Mouse (Mus musculus): ENCODE data around the gene Upp2.

The Upp2 gene

DNA sequence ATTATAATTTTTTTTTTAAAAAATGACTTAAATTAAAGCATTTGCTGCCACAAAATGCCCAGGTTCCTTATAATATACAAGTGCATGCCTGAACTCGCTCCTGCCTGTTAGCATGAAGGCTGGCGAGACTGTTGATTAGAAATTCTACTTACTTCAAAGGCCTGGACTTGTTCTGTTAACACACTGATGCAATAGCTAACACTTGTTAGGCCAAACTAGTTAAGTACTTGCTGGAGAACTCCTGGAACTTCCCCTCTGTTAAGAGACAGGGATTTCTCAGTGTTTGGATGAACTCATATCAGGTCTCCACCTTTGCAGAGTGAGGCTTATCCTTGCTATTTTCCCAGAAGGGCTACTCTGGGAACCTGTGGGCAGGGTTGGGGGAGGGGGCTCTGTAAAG lies 105.4 kb downstream of the Upp2 start:
- no peak for DNase-seq (ENCODE audit: low read depth, low spot score)

DNA sequence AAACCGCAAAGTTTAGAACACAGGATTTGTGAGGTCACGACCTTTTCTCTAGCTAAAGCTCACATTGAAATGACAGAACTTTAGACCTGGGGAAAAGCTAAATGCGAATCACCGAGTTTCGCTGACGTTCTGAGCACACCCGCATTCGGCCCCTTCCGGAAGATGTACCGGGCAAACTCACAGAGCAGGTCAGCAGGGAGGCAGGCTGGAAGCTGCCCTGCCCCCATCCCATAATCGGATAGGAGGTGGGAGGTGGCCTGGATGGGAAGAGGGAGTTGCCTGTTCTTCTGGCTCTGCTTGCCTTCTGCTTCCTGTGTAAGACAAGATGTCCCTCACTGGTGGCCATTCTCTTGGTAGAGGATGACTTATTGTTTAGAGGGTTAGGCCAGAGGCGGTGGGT lies 112.9 kb downstream of the Upp2 start:
- DNase-seq (ENCODE audit: low read depth, low spot score): no peak

DNA sequence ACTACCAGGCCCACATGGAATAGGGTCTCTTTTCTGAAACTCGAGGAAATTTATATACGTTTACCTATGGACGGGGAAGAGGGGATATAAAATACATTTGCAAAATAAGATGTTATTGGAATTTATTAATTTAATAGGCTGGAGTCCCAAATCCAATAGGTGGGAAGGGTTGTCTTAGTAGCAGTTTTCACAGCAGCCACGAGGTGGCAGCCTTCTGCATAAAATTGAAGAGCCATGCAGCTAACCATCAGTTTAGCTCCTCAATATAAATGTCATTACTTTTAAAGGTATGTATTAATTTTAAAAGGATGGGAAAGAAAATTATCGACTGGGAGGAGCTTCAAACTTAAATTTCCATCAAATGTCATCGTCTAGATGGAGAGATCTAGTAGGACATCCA lies 113.7 kb downstream of the Upp2 start:
- DNase-seq (ENCODE audit: low read depth, low spot score): peak; percentile 70

DNA sequence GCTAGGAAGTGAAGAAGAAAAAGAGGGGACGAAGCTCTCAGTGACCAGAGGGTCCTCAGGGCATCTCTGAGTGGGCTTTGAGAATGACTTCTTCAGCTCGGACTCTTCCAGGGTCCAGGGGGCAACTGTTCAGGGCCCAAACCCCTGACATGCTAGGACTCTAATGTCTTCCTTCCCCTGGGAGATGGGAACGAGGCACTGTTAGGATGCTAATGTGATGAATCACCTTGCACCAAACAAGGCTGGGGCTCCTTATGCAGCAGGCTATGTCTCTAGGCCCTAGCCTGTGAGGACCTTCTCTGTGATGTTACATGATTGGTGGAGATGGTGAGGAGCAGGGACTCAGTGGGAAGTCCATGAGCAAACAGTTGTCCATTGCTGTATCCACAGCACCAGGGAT lies 114.3 kb downstream of the Upp2 start:
- no peak for DNase-seq (ENCODE audit: low read depth, low spot score)

DNA sequence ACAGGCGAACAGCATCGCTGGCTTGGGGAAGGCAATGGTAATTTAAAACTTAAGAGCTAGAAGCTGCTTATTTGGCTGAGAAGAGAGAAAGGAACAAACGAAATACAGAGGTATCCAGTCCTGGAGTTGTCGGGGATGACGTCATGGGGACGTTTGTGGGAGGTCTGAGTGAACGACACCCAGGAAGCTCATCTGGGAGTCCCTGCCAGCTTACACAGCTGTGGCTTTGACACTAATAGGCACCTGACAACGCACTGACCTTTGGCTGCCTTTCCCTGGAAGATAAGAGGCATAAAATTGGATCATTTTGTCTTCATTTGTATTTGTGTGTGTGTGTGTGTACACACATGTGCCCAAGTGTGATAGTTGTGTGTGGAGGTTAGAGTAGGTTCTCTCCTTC lies 130.4 kb downstream of the Upp2 start:
- DNase-seq (ENCODE audit: low read depth, low spot score): no peak

DNA sequence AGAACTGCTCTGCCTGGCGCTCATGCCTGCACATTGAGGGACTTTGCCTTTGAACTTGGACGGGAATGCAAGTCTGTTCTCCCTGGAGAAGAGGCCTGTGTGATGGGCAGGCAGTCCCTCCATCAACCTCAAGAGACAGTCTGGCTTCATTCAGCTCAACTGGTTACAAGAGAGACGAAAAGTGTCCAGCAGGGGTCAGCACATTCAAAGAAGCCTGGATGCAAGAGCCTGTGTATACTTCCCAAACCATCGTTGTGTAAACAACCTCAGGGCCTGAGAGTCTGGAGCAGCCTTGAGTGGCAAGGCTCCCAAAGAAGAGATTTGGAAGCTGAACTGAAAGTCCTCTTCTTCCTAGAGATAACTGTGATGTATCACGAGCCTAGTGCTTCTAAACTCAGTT lies 132.8 kb downstream of the Upp2 start:
- DNase-seq (ENCODE audit: low read depth, low spot score): peak; percentile 83

DNA sequence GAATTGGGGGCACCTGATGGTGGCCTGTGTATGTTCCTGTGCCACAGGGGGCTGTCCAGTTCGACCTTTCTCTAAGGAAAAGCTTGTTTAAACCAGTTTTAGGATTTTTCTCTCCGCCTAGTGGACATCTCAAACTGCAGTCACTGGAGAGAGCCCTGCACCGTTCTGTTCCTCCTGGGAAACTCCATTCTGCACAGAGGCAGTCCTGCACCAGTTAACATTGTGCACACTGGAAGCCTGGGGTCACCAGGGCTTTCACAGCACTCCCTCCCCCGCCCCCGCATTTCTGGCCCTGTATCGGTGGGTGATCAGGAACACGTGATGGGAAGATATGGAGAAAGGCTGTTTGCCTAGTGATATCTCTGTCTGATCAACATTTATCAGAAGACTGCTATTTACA lies 133.3 kb downstream of the Upp2 start:
- DNase-seq (ENCODE audit: low read depth, low spot score): no peak

DNA sequence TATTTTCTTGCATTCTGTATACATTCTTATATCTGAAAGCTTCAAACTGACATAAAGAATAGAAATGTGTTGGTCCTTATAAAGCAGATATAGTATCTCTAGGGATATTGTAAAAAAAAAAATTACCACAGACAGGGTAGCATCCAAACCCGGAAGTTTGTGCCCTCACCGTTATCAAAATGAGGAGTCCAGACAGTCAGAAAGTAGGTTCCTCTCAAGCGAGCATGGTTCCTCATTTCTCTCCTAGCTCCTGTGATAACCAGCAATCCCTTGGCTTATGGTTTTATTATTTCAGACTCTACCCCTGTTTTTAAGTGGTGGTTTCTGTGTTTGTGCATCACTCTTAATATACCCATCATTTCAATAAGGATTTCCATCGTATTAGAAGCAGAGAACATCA lies 134.5 kb downstream of the Upp2 start:
- DNase-seq (ENCODE audit: low read depth, low spot score): no peak

DNA sequence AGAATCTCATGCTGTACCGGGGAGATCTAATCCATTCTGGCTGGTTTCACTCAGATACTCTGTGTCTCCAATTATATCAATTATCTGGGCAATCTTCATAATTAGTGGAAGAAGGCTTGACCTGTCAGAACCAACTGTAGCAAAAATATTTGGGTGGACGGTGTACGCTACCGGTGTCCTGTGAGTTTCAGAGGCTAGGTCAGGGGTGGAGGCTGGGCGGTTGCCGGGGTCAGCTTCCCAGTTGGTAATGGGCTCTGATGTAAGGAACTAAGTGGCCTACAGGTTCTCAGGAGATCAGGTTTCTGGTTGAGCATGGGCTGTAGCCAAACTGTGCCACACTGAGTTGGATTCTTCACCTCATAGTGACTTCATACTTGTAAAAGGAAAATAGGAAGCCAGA lies 136.1 kb downstream of the Upp2 start:
- DNase-seq (ENCODE audit: low read depth, low spot score): no peak

DNA sequence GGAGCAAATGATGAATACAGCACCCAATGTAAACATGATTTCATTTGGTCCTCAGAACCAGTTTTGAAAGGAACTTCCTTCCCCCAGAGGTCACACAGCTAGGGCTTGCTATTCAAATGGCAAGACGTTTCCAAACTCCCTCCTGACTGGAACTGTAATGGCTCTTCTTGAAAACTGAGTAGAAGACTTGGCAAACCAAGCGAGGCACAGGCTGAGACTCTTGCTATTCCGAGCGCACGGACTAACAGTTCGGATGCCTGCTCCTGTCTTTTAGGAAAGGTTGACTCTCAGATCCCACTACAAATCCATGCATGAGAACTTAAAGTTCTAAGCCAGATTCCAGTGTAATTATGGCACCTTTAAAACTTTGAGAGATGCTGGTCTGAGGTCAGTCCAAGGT lies 136.5 kb downstream of the Upp2 start:
- no peak for DNase-seq (ENCODE audit: low read depth, low spot score)

DNA sequence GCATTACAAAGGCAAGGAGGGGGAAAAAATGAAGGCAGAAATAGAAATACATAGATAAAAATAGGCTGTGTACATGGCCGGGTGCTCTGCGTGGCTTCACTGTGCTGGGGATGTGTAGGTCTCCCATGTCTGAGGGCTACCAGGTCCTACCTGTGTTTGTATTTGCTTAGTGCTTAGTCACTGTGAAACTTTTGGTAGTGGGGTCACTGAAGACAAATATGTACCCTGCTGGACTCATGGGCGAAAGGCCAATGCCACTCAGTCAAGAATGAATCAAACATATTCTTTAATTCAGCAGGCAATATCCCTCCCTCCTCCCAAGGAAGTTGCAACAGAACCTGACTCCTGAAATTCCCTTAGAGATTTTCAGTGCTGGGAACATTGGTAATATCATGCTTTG lies 137.5 kb downstream of the Upp2 start:
- no peak for DNase-seq (ENCODE audit: low read depth, low spot score)

DNA sequence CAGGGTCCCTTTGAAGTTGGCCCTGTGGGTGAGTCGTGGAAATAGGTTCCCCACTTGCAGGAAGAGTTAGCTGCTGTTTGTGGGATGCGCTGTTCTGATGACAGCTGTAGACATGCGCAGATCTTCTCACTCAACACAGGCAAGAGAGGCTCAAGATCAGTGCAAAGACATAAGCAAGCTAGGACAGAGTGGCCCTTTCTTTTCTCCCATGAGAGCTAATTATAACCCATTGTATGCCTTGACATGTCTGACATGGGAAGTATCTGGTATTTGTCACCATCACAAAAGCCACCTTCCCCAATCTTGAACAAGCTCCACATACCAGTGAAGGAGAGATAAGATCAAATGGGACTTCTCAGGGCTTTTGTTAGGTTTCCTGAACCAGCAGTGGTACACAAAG lies 140.6 kb downstream of the Upp2 start:
- no peak for DNase-seq (ENCODE audit: low read depth, low spot score)

DNA sequence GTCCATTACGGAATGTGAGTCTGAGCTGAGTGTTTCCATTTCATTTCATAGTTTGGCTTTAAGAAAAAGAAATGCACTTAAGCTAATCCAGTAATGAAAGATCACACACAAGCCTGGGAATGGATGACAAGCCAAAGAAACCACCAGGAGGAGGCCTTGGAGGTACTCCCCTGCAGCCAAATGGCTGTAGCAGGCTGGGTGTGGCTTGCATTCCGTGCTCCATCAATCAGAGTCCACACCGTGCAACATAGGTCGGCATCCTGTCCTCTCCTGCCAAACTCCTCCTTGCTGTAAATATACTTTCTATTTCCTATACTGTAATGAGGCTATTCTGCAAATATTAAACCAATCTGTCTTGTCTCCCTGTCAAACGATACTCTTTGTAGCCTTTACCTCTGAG lies 143.1 kb downstream of the Upp2 start:
- no peak for DNase-seq (ENCODE audit: low read depth, low spot score)

DNA sequence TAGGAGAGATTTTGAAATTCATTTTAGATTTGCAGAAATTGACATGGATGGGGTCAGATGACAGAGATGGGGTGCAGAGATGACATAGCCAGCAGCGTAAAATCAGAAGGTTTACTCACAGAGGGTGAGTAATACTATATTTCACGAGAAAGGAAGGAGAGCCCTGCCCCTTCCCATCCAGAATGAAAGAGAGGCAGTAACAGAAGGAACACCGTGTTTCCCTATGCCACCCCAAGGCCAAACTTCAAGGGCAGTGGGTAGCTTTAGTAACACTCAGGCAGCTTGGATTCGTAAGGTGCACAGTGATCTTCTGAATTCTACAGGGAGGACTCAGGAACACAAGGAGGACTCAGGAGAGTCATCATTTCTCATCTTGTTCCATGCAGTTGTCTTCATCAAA lies 144.0 kb downstream of the Upp2 start:
- DNase-seq (ENCODE audit: low read depth, low spot score): no peak

DNA sequence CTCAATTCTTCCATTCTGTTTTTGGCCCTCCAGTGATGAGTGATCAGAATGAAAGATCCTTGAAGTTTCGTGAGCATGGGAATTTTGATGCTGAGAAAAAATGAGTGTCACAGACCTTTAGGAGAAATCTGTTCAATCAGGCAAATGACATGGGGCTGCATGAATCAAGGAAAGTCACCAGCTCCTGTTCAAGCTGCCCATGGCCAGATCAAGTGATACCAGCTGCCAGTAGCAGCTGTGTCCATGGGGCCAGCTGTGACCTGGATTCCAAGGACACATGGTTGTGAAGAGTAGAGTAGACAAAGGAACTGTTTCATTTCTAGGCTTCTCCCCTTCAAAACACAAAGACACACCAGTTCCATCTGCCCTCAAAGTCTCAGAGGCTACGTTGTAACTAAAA lies 144.4 kb downstream of the Upp2 start:
- DNase-seq (ENCODE audit: low read depth, low spot score): peak; percentile 9

DNA sequence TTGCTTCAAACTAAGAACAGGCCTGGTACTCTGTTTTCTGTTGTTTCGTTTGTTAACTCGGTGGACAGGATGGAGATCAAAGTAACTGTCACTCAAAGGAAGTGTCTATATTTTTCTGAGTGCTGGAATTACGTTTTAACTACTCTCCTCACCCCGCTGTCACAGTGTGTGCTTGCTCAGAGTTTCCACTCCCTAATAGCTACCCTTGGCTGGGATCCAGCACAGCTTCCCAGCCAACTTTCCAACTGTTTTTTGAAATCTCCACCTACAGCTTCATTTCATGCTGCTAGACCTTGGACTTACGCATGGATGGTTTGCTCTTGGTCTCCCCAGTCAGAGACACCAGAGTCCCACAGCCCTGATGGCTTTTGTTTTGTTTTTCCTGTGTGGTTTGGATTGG lies 144.8 kb downstream of the Upp2 start:
- DNase-seq (ENCODE audit: low read depth, low spot score): peak; percentile 18

DNA sequence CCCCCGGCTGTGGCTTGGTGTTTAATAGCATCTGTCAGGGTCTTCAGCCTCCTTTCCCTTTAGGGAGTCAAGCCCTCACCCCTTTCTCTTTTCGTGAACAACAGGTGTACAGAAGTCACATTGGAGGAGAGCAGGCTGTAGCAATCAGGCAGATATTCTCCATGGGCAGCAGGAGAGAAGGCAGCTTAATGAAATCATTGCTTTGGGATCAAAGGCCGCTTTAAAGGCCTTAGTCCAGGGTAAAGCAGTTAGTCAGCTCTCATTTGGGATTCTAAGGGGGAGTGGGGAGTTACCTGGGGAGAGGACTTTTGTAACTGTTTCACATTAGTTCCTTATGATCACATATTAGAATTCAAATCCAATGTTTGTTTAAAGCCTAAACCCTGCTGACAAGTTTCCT lies 150.8 kb downstream of the Upp2 start:
- no peak for DNase-seq (ENCODE audit: low read depth, low spot score)

DNA sequence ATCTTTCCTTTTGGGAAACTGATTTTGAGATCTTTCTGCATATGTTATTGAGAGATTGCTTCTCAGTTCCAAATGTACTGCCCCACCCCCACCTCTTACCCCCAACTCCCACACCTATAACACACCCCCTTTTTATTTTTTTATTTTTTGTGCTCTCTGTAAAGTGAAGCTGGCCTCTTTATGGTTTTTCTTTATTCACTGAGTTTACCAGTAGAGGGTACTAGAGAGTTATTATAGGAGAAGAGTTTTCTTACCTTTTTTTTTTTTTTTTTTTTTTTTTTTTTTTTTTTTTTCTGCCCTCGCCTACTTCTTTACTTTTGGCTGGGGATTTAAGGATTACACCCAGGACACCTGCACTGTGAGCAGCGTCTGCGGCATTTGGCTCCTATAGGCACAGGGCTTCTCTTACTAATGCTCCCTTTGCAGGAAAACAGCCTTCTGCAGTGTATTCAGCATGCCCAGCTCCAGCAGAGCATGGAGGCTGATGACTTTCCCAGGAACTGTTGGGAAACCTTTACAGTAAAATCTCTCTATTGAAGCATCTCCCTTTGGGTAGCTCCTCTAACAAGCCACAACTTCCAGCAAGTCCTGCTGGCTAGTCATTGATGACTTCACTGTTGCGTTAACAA lies 170.2 kb downstream of the Upp2 start:
- DNase-seq (ENCODE audit: low read depth, low spot score): peak; percentile 11

DNA sequence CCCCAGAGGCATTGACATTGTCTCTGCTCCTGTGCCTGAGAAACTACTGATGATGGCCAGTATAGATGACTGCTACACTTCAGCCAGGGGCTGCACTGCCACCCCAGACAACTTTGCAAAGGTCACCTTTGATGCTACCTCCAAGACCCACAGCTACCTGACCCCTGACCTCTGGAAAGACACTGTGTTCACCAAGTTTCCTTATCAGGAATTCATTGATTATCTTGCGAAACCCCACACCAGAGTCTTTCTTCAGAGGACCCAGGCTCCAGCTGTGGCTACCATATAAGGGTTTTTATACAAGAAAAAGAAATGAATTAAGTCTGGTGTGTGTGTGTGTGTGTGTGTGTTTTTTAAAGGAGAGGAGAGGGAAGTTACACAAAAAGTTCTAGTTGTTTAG lies 174.1 kb downstream of the Upp2 start:
- no peak for DNase-seq (ENCODE audit: low read depth, low spot score)

DNA sequence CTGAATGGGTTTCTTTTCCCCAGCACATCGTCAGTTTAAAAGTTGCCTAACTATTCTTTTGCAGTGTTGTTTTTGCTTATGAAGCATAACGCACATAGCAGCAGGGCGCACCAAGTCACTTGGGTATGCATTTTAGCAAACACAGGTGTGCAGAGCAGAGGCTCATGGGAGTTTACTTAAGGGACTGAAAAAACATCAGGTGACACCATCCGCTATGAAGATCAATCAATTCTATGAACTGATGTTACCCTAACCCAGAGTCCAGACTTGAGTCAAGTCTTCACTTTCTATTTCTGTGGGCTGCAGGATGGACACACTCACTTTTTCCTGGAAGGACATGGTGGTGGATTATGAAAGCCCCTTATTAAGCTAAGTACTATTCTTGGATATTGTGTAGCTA lies 174.9 kb downstream of the Upp2 start:
- DNase-seq (ENCODE audit: low read depth, low spot score): no peak

DNA sequence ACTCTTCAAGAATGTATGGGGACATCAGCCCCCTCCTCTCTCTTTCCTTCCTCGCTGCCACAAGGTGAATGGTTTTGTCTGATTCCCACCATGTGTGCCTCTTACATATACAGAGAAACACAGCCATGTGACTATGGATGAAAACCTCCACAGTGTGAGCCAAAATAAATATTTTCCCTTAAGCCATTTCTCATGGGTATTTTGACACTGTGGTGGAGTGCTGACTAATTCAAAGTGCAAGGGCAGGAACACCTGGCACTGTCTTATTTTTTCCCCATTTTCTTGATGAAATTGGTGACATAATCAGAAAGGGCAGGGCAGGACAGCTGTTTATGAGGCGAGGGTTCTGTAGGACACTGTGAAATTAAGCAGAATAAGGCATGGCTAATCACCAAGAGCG lies 176.3 kb downstream of the Upp2 start:
- no peak for DNase-seq (ENCODE audit: low read depth, low spot score)

DNA sequence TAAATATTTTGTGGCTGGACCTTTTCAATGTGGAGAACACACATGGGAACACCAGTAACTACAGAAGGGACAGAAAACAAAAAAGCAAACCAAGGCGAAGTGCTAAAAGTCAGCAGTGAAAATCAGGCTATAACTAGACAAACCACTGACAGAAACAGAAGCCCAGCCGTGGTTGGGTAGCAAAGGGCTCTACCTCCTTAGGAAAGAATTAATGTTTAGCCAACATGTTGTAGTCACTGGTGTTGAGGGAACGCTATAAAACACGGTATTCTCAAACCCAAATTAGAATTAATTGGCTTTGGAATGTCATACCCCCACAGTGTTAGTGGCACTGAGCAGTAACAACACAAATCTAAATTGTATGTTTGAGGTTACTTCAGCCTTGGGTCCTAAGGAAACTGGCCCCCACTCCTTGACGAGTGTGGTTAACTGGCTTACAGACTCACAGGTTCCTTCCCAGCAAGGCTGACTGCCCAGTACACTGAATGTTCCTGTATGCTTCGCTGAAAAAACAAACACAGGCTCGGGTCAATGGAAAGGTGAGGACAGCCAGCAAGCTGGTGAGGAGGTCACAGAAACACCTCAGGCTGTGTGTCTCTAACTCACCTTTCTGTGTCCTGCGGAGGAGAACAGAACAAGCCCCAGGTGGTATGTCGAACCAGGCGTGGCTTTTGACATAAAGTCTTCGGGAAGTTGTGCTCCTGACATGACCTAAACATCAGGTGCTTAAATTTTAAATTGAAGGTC lies 180.6 kb downstream of the Upp2 start:
- DNase-seq (ENCODE audit: low read depth, low spot score): no peak

DNA sequence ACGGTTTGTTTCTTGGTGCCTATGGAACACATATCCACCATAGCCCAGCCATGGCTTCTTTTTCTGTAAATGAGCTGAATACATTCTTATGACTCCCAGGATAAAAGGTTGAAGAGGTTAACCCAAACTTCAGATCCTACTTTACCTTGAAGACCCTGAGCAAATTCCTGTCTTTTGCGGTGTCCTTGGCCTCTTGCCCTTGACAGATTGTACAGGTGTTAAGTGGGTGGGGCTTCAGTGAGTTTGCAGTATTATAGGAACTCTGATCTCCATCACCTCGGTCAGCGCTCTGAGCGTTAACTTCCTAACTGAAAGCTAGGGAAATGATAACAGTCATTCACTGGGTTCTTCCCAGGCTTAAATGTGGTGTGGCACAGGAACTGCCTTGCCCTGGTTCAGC lies 181.2 kb downstream of the Upp2 start:
- DNase-seq (ENCODE audit: low read depth, low spot score): no peak

DNA sequence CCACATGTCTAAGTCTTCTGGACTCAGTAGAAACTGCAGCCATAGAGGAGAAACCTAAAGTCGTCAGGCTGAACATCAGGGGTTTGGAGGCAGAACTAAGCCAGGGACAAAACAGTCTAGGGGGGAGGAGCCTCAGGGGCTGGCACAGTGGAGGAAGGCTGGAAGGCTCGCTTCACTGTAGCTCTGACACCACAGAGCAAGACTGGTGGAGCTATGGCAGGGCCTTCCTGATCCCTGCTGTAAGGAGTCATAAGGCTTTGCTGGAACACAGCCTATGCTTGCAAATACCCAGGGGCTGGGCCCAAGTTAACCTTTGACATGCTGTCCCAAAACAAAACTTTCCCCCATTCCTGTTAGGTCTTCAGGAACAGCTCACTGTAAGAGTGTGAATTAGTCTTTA lies 185.8 kb downstream of the Upp2 start:
- no peak for DNase-seq (ENCODE audit: low read depth, low spot score)
